Mouse (Mus musculus) hindbrain, postnatal 0 days (tissue): ENCODE measurements around the gene Slc24a3. TPM values are rescaled to one million over a fixed set of nuclear protein-coding genes. Genes with fewer than 3 reads are reported as not detected.

ENCODE experiments used
- ATAC-seq: fragments of 200-750 bp; cut with Nextera tagmentation; 2 replicates; pipeline ENCODE4 v1.8.0; 2017; ENCODE audit warnings: mild to moderate bottlenecking, moderate TSS enrichment, moderate library complexity
- DNase-seq: peaks from one replicate; pipeline ENCODE4 v3.0.0-alpha.2; 2015; ENCODE audit warnings: low spot score
- H3K27ac ChIP-seq: fragments of 300-500 bp; sonication (generic); 2 replicates; pipeline ENCODE4 v1.5.1; 2014; ENCODE audit warnings: mild to moderate bottlenecking
- H3K27me3 ChIP-seq: fragments of 300-500 bp; sonication (generic); 2 replicates; pipeline ENCODE4 v1.6.1; 2014; ENCODE audit warnings: low read length, mixed read lengths; ENCODE audit not compliant: insufficient read depth
- H3K36me3 ChIP-seq: fragments of 300-500 bp; sonication (generic); 2 replicates; pipeline ENCODE4 v1.6.1; 2014; ENCODE audit warnings: low read length, mixed read lengths; ENCODE audit not compliant: insufficient read depth
- H3K4me1 ChIP-seq: fragments of 300-500 bp; sonication (generic); 2 replicates; pipeline ENCODE4 v1.6.1; 2014; ENCODE audit warnings: antibody characterized with exemption, low read length, mixed read lengths; ENCODE audit not compliant: insufficient read depth
- H3K4me2 ChIP-seq: fragments of 300-500 bp; sonication (generic); 2 replicates; pipeline ENCODE4 v1.6.1; 2014; ENCODE audit warnings: low read depth, mild to moderate bottlenecking, low read length, moderate library complexity, mixed read lengths
- H3K4me3 ChIP-seq: fragments of 300-500 bp; sonication (generic); 2 replicates; pipeline ENCODE4 v1.5.1; 2014; ENCODE audit warnings: low read length
- H3K9ac ChIP-seq: fragments of 300-500 bp; sonication (generic); replicated peaks from 2 replicates; pipeline ENCODE4 v1.6.1; 2014; ENCODE audit warnings: mild to moderate bottlenecking, low read length, moderate library complexity, mixed read lengths
- H3K9me3 ChIP-seq: fragments of 300-500 bp; sonication (generic); 2 replicates; pipeline ENCODE4 v1.6.1; 2016; ENCODE audit warnings: low read length, mixed read lengths
- CTCF ChIP-seq: IDR thresholded peaks from 2 replicates; pipeline ENCODE4 v1.5.1; 2016; ENCODE audit warnings: antibody characterized with exemption, control low read depth, low read depth
- WGBS: fragments of 180-500 bp; shearing (Covaris S2); extraction: QIAGEN DNeasy Blood & Tissue Kit; methylation state at CpG from one replicate; pipeline ENCODE4 v1.1.7; 2014; 5-methylcytosine and 5-hydroxymethylcytosine counted together
- polyA plus RNA-seq: library from polyadenylated mRNA; unstranded; fragments of >200 nt; fragmentation: Nextera tagmentation; extraction: Ambion mirVana; gene quantifications from 2 replicates; pipeline ENCODE4 v1.2.1, GENCODE M21; 2015
- total RNA-seq: library from RNA; depleted of rRNA; stranded (reverse); fragments of >200 nt; gene quantifications from 2 replicates; pipeline ENCODE4 v1.2.3, GENCODE M21; 2014

Slc24a3 gene
- total and polyA plus RNA-seq, 2 experiments from 2014 or later: 28.5 to 63.3 TPM

- DNase-seq (no peak), ATAC-seq (no peak)
- TF ChIP-seq CTCF: no peak
- Histone ChIP-seq H3K4me2 (no peak overlapping the region), H3K27me3 (no peaks in the 10 kb centered on the region), H3K27ac (no peak overlapping the region), H3K9ac (no peak overlapping the region), H3K4me1 (peaks cover 6% of the 10 kb centered on the region; the same call in 1 of the 2 replicates), H3K36me3 (no peaks in the 10 kb centered on the region), H3K9me3 (no peaks in the 10 kb centered on the region), H3K4me3 (no peak overlapping the region)
- WGBS: 84% methylated on average over 4 of the region's 4 CpGs
Observed at GRCm38 (mm10) chr2:145670131-145670530, 502.6 kb downstream of the Slc24a3 start.

- H3K9me3 ChIP-seq: no peaks in the 10 kb centered on the region
- peak overlapping the region; percentile 67 for H3K9ac ChIP-seq
- WGBS: 3% methylated on average over 22 of the region's 23 CpGs
- peak; percentile 48 for ATAC-seq
- H3K27me3 ChIP-seq: no peaks in the 10 kb centered on the region
- TF ChIP-seq CTCF: no peak
- H3K36me3 ChIP-seq: no peaks in the 10 kb centered on the region
- peak overlapping the region; percentile 70 for H3K4me3 ChIP-seq
- H3K4me2 ChIP-seq: peak overlapping the region; percentile 99
- H3K4me1 ChIP-seq: peaks cover 6% of the 10 kb centered on the region; the same call in 1 of the 2 replicates
- no peak overlapping the region for H3K27ac ChIP-seq
- DNase-seq: no peak
Observed at GRCm38 (mm10) chr2:145674496-145675141, 507.1 kb downstream of the Slc24a3 start.

DNA sequence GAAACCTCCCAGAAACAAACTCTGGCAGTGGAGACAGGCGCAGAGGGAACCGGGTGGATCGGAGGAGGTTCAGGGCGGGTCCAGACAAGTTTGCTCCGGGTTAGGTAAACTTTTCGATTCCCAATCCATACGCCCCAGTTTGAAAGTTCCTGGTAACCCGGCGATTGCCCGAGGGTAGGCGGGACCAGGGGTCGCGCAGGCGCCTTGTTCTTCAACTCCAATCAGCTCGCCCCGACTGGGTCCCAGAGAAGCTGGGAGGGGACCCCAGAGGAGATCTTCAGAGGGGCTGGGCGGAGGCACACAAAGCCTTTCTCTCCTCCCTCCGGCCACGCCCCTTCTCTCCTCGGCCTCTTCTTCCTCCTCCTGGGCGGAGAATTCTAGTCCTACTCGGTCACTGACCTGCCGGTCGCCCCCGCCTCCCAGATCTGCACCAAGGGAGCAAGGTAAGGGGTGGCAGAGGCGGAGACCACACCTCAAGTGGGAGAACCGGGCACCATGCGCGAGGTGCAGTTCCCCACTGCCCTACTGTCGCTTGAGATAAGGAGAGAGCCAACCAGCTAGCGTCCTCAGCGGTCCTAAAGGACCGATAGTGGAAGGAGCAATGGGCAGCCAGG, 507.7 kb downstream of the Slc24a3 start, which contains the start of gene Rin2:
Rin2 (plus strand) TSS at position 74 of the 614 bp plus-strand sequence.
- Histone ChIP-seq H3K36me3 (no peaks in the 10 kb centered on the region), H3K4me1 (peaks cover 6% of the 10 kb centered on the region; the same call in 1 of the 2 replicates), H3K4me2 (peak within 1 kb of the TSS; percentile 99), H3K27ac (no peak within 1 kb of the TSS), H3K4me3 (peak within 1 kb of the TSS; percentile 70), H3K27me3 (no peaks in the 10 kb centered on the region), H3K9ac (peak within 1 kb of the TSS; percentile 67), H3K9me3 (no peaks in the 10 kb centered on the region)
- no peak for TF ChIP-seq CTCF
- ATAC-seq (peak; percentile 64), DNase-seq (peak; percentile 74)
- 0% methylated on average over 33 of the region's 33 CpGs for WGBS

DNA sequence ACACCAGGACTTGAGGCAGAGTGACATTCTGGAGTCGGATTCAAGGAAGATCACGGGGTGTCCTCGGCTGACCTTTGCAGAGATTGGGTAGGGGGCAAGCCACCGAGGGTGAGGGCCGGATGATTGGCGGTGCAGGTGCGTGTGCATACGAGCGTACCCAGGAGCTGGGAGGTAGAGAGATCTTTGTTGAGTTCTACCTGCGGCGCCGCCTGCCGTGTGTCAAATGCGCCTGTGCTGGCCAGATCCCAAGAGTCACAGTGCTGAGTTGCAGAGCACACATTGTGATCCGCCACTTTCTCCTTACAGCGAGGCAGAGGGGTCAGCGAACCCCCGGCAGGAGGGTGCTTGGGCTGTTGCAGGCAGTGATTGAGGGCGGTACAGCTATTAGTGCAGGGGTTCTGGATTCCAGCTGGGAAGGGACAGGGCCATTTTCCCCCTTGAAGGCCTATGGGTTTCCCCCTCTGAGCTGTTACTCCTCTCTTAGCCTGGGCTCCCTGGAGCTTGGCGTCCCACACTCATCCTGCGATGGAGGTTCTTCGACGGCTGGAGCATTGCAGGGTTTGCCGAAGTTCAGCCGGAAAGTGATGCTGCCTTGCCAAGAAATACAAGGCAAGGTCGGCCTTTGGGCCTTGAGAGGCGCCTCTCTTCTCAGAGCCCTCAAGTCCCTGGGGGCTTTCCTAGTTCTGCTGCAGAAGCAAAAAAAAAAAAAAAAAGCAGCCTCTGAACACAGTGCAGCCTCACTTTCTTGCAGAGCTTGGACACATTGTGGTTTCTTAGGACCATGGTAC, 508.4 kb downstream of the Slc24a3 start:
- H3K4me3 ChIP-seq: peak overlapping the region; percentile 70
- ATAC-seq (peak; percentile 63), DNase-seq (peak; percentile 69)
- H3K4me1 ChIP-seq: peaks cover 6% of the 10 kb centered on the region; the same call in 1 of the 2 replicates
- no peaks in the 10 kb centered on the region for H3K27me3 ChIP-seq
- peak; percentile 36 for TF ChIP-seq CTCF
- H3K9ac ChIP-seq: peak overlapping the region; percentile 67
- no peaks in the 10 kb centered on the region for H3K9me3 ChIP-seq
- no peak overlapping the region for H3K27ac ChIP-seq
- peak overlapping the region; percentile 99 for H3K4me2 ChIP-seq
- WGBS: 6% methylated on average over 27 of the region's 27 CpGs
- no peaks in the 10 kb centered on the region for H3K36me3 ChIP-seq

GRCm38 (mm10) chr2:145676544-145676925, 509.0 kb downstream of the Slc24a3 start:
- Histone ChIP-seq H3K4me2 (peak overlapping the region; percentile 99; the same call in 1 of the 2 replicates), H3K36me3 (no peaks in the 10 kb centered on the region), H3K9me3 (no peaks in the 10 kb centered on the region), H3K9ac (no peak overlapping the region), H3K27me3 (no peaks in the 10 kb centered on the region), H3K4me3 (no peak overlapping the region), H3K27ac (no peak overlapping the region), H3K4me1 (peaks cover 6% of the 10 kb centered on the region; the same call in 1 of the 2 replicates)
- ATAC-seq (no peak), DNase-seq (no peak)
- WGBS: 66% methylated on average over 3 of the region's 3 CpGs
- no peak for TF ChIP-seq CTCF

GRCm38 (mm10) chr2:145676936-145677335, 509.4 kb downstream of the Slc24a3 start:
- no peaks in the 10 kb centered on the region for H3K36me3 ChIP-seq
- no peaks in the 10 kb centered on the region for H3K27me3 ChIP-seq
- peaks cover 6% of the 10 kb centered on the region; the same call in 1 of the 2 replicates for H3K4me1 ChIP-seq
- H3K4me3 ChIP-seq: no peak overlapping the region
- DNase-seq: no peak
- WGBS: 81% methylated on average over 2 of the region's 2 CpGs
- no peak for ATAC-seq
- H3K9me3 ChIP-seq: no peaks in the 10 kb centered on the region
- H3K9ac ChIP-seq: no peak overlapping the region
- TF ChIP-seq CTCF: no peak
- no peak overlapping the region for H3K27ac ChIP-seq
- no peak overlapping the region for H3K4me2 ChIP-seq
